Mouse (Mus musculus) myocyte (in vitro differentiated cells): ENCODE results near the gene Npm3. TPM values are rescaled to one million over a fixed set of nuclear protein-coding genes. Genes with fewer than 3 reads are reported as not detected.

Experiments used
- H3K27me3 ChIP-seq: one replicate; pipeline ENCODE4 v1.6.1; 2011; ENCODE audit not compliant: control insufficient read depth, insufficient read depth, insufficient read length
- H3K36me3 ChIP-seq: one replicate; pipeline ENCODE4 v1.6.1; 2011; ENCODE audit not compliant: control insufficient read depth, insufficient read depth
- H3K4me2 ChIP-seq: one replicate; pipeline ENCODE4 v1.6.1; 2011; ENCODE audit warnings: low read depth, control low read depth
- H3K4me3 ChIP-seq: one replicate; pipeline ENCODE4 v1.5.1; 2011; ENCODE audit warnings: mild to moderate bottlenecking, control low read depth, moderate library complexity
- H3K79me2 ChIP-seq: one replicate; pipeline ENCODE4 v1.6.1; 2011; ENCODE audit not compliant: control insufficient read depth, insufficient read depth
- H3ac ChIP-seq: one replicate; pipeline ENCODE4 v1.6.1; 2011; ENCODE audit not compliant: control insufficient read depth, insufficient read length
- CEBPB ChIP-seq: IDR thresholded peaks from 2 replicates; pipeline ENCODE4 v1.6.1; 2011; ENCODE audit warnings: mild to moderate bottlenecking, moderate library complexity; ENCODE audit not compliant: poor library complexity, insufficient read depth, severe bottlenecking
- E2F4 ChIP-seq: IDR thresholded peaks from one replicate; pipeline ENCODE4 v1.6.1; 2011; ENCODE audit warnings: mild to moderate bottlenecking, control low read depth, moderate library complexity; ENCODE audit not compliant: insufficient read depth
- MAX ChIP-seq: IDR thresholded peaks from one replicate; pipeline ENCODE4 v1.6.1; 2011; ENCODE audit warnings: low read depth, mild to moderate bottlenecking, control low read depth
- MYOD1 ChIP-seq, 3 experiments: IDR thresholded peaks; one replicate each; pipeline ENCODE4 v1.6.1; 2011; ENCODE audit warnings: control low read depth in 2 of 3, low read depth in 2 of 3, mild to moderate bottlenecking in 2 of 3, moderate library complexity in 1 of 3; ENCODE audit not compliant: insufficient read length in 2 of 3, control insufficient read depth in 1 of 3
- MYOG ChIP-seq, 3 experiments: IDR thresholded peaks; one replicate each; pipeline ENCODE4 v1.6.1; 2011; ENCODE audit warnings: control low read depth in 2 of 3, low read depth in 2 of 3, mild to moderate bottlenecking in 2 of 3; ENCODE audit not compliant: insufficient read length in 2 of 3, control insufficient read depth in 1 of 3, insufficient read depth in 1 of 3
- POLR2A ChIP-seq: IDR thresholded peaks from one replicate; pipeline ENCODE4 v1.6.1; 2011; ENCODE audit warnings: low read depth, mild to moderate bottlenecking, control low read depth, moderate library complexity; ENCODE audit not compliant: insufficient read length
- POLR2AphosphoS2 ChIP-seq: IDR thresholded peaks from one replicate; pipeline ENCODE4 v1.6.1; 2011; ENCODE audit warnings: low read depth, control low read depth; ENCODE audit not compliant: insufficient read length
- REST ChIP-seq: IDR thresholded peaks from one replicate; pipeline ENCODE4 v1.6.1; 2011; ENCODE audit warnings: mild to moderate bottlenecking, control low read depth, moderate library complexity; ENCODE audit not compliant: insufficient read depth, insufficient read length
- SRF ChIP-seq: IDR thresholded peaks from one replicate; pipeline ENCODE4 v1.6.1; 2011; ENCODE audit warnings: low read depth; ENCODE audit not compliant: control insufficient read depth, insufficient read length
- TCF12 ChIP-seq: IDR thresholded peaks from one replicate; pipeline ENCODE4 v1.6.1; 2011; ENCODE audit warnings: mild to moderate bottlenecking, control low read depth; ENCODE audit not compliant: poor library complexity, insufficient read depth, severe bottlenecking
- TCF3 ChIP-seq: IDR thresholded peaks from one replicate; pipeline ENCODE4 v1.6.1; 2011; ENCODE audit warnings: low read depth, control low read depth; ENCODE audit not compliant: insufficient read length
- USF1 ChIP-seq: IDR thresholded peaks from one replicate; pipeline ENCODE4 v1.6.1; 2011; ENCODE audit warnings: low read depth, mild to moderate bottlenecking, control low read depth, moderate library complexity
- polyA plus RNA-seq: library from polyadenylated mRNA; unstranded; fragments of >200 nt; fragmentation: generic; extraction: Trizol; gene quantifications from one replicate; pipeline ENCODE4 v1.2.1, GENCODE M21; 2012; ENCODE audit warnings: missing spikeins

The Npm3 gene
- 97.2 TPM for polyA plus RNA-seq

GRCm38 (mm10) chr19:45749243-45750043, at the start of gene Npm3:
Npm3 (minus strand) TSS chr19:45749591.
- no peaks in the 10 kb centered on the region for H3K27me3 ChIP-seq
- H3K79me2 ChIP-seq: no peaks in the 10 kb centered on the region
- TF ChIP-seq MYOG (IDR thresholded peaks at IDR 0.05; ENCODE audit: control insufficient read depth in 1 of 3, insufficient read depth in 1 of 3, insufficient read length in 2 of 3, low read depth in 2 of 3) (peak in 1 of 3 experiments; percentile 26), POLR2AphosphoS2 (peak; percentile 82), MAX (no peak), E2F4 (no peak), POLR2A (peak; percentile 51), MYOD1 (IDR thresholded peaks at IDR 0.05; ENCODE audit: control insufficient read depth in 1 of 3, insufficient read length in 2 of 3, low read depth in 2 of 3) (peak in 1 of 3 experiments; percentile 23), TCF12 (no peak)
- H3K4me3 ChIP-seq: peak within 1 kb of the TSS; percentile 58
- peaks cover 15% of the 10 kb centered on the region for H3K36me3 ChIP-seq
- peak within 1 kb of the TSS; percentile 93 for H3K4me2 ChIP-seq
- H3ac ChIP-seq: peak within 1 kb of the TSS; percentile 24

DNA sequence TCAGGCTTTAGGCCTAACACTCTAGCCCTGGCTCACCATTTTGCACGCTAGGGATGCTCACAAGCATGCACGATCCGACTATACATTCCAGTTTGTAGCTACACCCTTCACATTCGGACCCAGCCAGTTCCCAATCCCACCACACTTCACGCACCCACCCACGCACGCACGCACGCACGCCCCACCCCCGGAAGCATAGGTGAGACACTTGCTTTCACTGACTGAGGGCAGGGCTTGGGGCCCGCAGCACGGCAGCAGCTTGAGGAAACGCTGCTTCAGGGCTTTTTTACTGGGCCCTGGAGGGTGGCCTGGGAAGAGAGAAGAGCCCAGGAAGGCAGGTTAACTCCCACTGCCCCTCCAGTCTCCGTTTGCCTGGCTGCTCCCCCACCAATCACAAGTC, 47.5 kb upstream of the Npm3 start:
- Histone ChIP-seq H3K4me2 (no peak overlapping the region), H3K27me3 (peaks cover 4% of the 10 kb centered on the region), H3K4me3 (no peak overlapping the region), H3K36me3 (no peaks in the 10 kb centered on the region), H3ac (no peak overlapping the region), H3K79me2 (no peaks in the 10 kb centered on the region)
- TF ChIP-seq POLR2AphosphoS2 (no peak), E2F4 (no peak), USF1 (no peak), MYOD1 (IDR thresholded peaks at IDR 0.05; ENCODE audit: control insufficient read depth in 1 of 3, insufficient read length in 2 of 3, low read depth in 2 of 3) (no peak), TCF12 (no peak), CEBPB (no peak), TCF3 (no peak), MAX (no peak), POLR2A (no peak), REST (no peak), MYOG (IDR thresholded peaks at IDR 0.05; ENCODE audit: control insufficient read depth in 1 of 3, insufficient read depth in 1 of 3, insufficient read length in 2 of 3, low read depth in 2 of 3) (no peak), SRF (no peak)

GRCm38 (mm10) chr19:45796061-45796556, 46.7 kb upstream of the Npm3 start:
- Histone ChIP-seq H3K27me3 (no peaks in the 10 kb centered on the region), H3K36me3 (no peaks in the 10 kb centered on the region), H3ac (no peak overlapping the region), H3K79me2 (no peaks in the 10 kb centered on the region), H3K4me2 (no peak overlapping the region), H3K4me3 (no peak overlapping the region)
- TF ChIP-seq REST: no peak
- no peak for TF ChIP-seq POLR2A
- TF ChIP-seq SRF: no peak
- TF ChIP-seq MYOG (IDR thresholded peaks at IDR 0.05; ENCODE audit: control insufficient read depth in 1 of 3, insufficient read depth in 1 of 3, insufficient read length in 2 of 3, low read depth in 2 of 3): no peak
- no peak for TF ChIP-seq TCF12
- TF ChIP-seq E2F4: no peak
- TF ChIP-seq MYOD1 (IDR thresholded peaks at IDR 0.05; ENCODE audit: control insufficient read depth in 1 of 3, insufficient read length in 2 of 3, low read depth in 2 of 3): no peak
- TF ChIP-seq USF1: no peak
- no peak for TF ChIP-seq POLR2AphosphoS2
- TF ChIP-seq MAX: no peak
- TF ChIP-seq CEBPB: no peak
- TF ChIP-seq TCF3: no peak

- no peaks in the 10 kb centered on the region for H3K36me3 ChIP-seq
- H3ac ChIP-seq: no peak overlapping the region
- no peaks in the 10 kb centered on the region for H3K79me2 ChIP-seq
- no peak overlapping the region for H3K4me2 ChIP-seq
- TF ChIP-seq REST: no peak
- TF ChIP-seq TCF12: no peak
- no peak for TF ChIP-seq SRF
- no peak for TF ChIP-seq POLR2AphosphoS2
- no peak for TF ChIP-seq TCF3
- no peak for TF ChIP-seq CEBPB
- no peaks in the 10 kb centered on the region for H3K27me3 ChIP-seq
- no peak overlapping the region for H3K4me3 ChIP-seq
Measured at GRCm38 (mm10) chr19:45795406-45795944, 46.1 kb upstream of the Npm3 start.
